Mouse (Mus musculus): Measurements from ENCODE around the gene Tdrd1. TPM values are rescaled to one million over a fixed set of nuclear protein-coding genes. Genes with fewer than 3 reads are reported as not detected.

Gene Tdrd1
- total RNA-seq, 2 experiments from 2014 or later: not detected

- no peak for DNase-seq
- intact Hi-C loops (cut with DNase I): loop anchor here (5.0 kb wide), 1 partner anchor 200 kb away; no protein-coding TSS in a partner anchor
These were observed 3.6 kb upstream of the Tdrd1 start for GRCm38 (mm10) chr19:56822448-56822836.

DNA sequence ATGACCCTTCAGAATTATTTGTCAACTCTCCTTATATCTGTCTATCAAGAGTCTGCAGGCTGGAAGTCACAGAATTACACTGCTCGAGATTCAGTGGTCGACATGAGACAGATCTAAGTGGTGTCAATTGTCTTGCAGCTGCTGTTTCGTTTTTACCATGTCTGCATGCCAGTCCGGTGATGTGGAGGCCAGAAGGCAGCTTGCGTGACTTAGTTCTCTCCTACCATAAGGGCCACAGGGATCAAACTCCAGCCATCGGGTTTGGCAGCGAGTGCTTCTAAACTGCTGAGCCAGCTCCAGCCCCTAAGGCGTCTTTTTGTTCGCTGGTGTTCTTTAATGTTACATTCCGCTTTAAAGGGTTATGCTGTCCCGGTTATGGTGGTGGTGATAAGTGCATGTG lies 2.3 kb downstream of the Tdrd1 start:
- no peak for DNase-seq
- intact Hi-C loops (cut with DNase I): no loop called here

GRCm38 (mm10) chr19:56829267-56829666 lies 3.3 kb downstream of the Tdrd1 start:
- no peak for DNase-seq
- intact Hi-C loops (cut with DNase I): no loop called here

DNA sequence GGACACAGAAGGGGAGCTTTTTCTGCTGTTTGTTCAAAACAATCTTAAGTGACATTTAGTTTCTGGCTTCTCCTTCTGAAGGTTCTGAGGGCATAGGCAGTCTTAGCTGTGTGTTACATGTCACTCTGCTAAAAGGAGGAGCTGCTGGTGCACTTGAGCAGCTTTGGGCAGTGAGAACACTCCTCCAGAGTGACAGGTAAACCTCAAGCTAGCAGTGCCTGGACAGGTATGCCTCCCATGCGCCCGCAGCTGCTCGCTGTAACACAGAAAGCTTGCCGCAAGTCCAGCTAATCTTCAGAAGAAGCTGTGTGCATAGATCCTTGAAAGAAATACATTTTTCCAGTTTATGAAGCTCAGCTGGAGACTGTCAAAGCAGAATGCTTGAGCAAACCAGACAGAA lies 4.2 kb downstream of the Tdrd1 start:
- intact Hi-C loops (cut with DNase I): no loop called here
- no peak for DNase-seq

DNA sequence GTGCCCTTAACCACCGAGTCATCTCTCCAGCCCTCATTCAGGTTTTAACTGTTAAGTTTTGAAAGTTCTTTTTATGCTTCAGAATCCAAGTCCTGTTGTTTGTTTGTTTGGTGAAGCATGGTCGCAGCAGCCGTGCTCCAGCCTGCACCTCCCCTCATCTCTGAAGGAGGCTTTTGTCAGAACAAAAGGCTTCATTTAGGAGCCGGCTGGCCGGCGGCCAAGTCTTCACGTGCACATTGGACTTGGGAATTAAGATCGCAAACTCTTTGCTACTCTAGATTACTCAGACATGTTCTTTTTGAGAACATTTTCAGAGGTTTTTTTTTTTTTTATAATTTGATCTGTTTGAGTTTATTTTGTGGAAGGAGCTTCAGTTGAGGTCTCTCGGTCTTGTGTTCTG lies 9.3 kb downstream of the Tdrd1 start:
- DNase-seq: no peak
- intact Hi-C loops (cut with DNase I): no loop called here

- intact Hi-C loops (cut with DNase I): no loop called here
- DNase-seq: peak in 1 of 2 experiments; percentile 22
These were observed 13.1 kb downstream of the Tdrd1 start for GRCm38 (mm10) chr19:56838942-56839706.

DNA sequence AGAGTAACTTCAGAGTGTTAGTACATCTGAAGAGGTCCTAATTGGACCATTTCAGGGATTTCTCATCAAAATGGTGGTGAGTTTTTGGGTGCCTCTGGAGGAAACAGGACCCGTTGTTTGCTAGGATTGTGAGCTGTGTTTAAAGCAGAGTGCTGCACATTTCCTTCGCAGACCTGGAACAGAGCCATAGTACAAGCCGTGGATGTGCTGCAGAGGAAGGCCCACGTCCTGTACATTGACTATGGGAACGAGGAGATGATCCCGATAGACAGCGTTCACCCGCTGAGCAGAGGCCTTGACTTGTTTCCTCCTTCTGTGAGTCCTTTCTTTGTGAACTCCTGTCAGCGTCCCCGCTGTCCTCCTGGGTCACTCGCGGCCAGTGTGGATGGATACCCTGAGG lies 17.0 kb downstream of the Tdrd1 start:
- intact Hi-C loops (cut with DNase I): no loop called here
- DNase-seq: no peak

DNA sequence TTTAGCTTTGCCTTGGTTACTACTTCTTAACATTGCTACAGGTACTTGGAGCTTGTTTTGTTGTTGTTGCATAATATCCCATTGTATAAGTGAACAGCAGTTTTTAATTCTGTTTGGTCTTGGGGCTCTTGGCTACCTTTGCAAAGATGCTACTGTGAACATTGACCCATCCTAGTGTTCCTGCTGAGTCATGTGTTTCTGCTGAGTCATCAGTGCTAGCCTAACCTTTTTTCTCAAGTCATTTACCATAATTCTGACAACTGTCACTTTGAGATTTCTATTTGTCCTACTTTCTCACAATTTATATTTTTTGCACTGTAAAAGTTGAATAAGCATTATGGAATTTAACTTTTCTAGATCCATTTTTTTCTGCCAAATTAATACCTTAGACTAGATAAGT lies 26.6 kb downstream of the Tdrd1 start:
- intact Hi-C loops (cut with DNase I): no loop called here
- no peak for DNase-seq

DNA sequence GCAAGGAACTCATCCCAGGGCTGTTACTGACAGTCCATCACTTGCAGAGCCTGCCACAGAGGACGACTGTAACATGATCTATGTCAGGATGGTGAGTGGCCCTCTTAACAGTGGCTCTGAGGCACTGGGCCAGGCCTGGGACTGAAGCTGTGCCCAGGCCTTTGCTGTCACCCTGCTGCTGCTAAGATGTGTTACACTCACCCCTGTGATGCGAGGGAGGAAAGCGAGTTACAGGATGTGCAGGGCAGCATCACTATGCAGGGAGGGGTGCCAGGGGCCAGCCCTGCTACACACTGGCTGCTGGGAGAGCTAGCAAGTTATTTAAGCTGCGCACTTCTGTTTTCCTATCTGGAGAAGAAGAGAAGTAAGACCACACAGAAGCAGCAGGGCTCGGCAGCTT lies 30.4 kb downstream of the Tdrd1 start:
- DNase-seq: no peak

GRCm38 (mm10) chr19:56867701-56868100 lies 41.7 kb downstream of the Tdrd1 start:
- no peak for DNase-seq
- intact Hi-C loops (cut with DNase I): no loop called here

More for the DNA sequence above, 30.4 kb downstream of the Tdrd1 start:
- intact Hi-C loops (cut with DNase I): no loop called here

- DNase-seq: no peak
- intact Hi-C loops (cut with DNase I): no loop called here
These were observed 48.0 kb downstream of the Tdrd1 start, which contains the start of gene Vwa2 for GRCm38 (mm10) chr19:56873816-56874600. Gene Vwa2 (plus strand): TSS chr19:56874249.

- DNase-seq: no peak
These were observed 48.7 kb downstream of the Tdrd1 start for GRCm38 (mm10) chr19:56874601-56875315.

DNA sequence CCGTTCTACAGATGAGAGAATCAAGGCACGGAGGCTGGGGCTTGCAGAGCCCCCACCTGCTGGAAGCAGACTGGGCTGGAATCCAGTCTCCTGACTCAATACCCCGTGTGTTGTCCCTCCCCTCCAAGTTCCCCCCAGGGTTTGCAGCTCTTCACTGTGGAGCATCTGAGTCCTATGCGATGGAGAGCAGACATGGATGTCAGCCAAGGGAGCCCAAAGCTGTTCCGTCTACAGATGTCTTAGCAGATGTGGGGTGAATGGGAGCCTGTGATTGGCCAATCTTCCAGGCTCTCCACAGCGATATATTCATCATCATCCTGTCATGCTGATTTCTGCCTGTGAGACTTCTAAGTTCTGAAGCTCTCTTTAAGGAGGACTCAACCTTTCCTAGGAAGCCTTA lies 51.4 kb downstream of the Tdrd1 start:
- intact Hi-C loops (cut with DNase I): no loop called here
- no peak for DNase-seq

More at GRCm38 (mm10) chr19:56874601-56875315, 48.7 kb downstream of the Tdrd1 start:
- intact Hi-C loops (cut with DNase I): no loop called here

GRCm38 (mm10) chr19:56887879-56888278 lies 61.9 kb downstream of the Tdrd1 start:
- intact Hi-C loops (cut with DNase I): no loop called here
- DNase-seq: no peak

GRCm38 (mm10) chr19:56888654-56889053 lies 62.6 kb downstream of the Tdrd1 start:
- DNase-seq: no peak
- intact Hi-C loops (cut with DNase I): no loop called here

DNA sequence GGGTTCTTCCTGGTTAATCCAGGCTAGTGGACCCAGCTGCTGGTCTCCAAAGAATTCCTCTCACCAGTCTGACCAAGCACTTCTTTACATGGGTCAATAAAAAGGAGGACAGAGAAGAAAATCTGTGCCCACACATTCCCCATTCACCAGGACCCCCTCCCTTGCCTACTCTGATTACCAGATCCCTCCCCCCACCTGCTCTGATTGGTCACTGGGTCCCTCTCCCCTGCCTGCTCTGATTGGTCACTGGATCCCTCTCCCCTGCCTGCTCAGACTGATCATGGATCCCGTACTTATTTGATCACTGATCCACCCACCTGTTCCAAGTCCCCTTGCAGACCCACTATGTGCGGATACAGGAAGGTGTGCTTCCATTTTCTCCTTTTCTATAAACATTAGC lies 65.4 kb downstream of the Tdrd1 start:
- intact Hi-C loops (cut with DNase I): no loop called here
- DNase-seq: no peak

- intact Hi-C loops (cut with DNase I): no loop called here
- DNase-seq: no peak
These were observed 66.6 kb downstream of the Tdrd1 start for GRCm38 (mm10) chr19:56892586-56892985.

DNA sequence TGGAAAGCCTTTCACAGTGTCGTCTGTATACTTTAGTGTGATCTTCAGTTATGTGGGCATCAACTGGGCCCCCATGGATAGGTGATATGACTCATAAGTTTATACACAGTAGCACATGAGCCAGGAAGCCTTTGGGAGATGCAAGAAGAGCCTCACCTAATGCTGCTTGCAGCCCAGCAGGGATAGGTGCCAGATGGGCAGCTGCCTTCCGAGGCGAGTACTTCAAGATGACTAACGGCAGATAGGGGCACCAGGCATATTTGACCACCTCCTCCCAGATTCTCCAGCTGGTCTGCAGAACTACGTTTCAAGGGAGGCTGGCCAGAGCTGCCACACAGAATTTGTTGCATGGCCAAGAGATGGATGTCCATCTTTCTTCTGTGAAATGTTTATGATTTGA lies 67.3 kb downstream of the Tdrd1 start:
- intact Hi-C loops (cut with DNase I): no loop called here
- no peak for DNase-seq

GRCm38 (mm10) chr19:56897654-56898053 lies 71.6 kb downstream of the Tdrd1 start:
- no peak for DNase-seq
- intact Hi-C loops (cut with DNase I): no loop called here

DNA sequence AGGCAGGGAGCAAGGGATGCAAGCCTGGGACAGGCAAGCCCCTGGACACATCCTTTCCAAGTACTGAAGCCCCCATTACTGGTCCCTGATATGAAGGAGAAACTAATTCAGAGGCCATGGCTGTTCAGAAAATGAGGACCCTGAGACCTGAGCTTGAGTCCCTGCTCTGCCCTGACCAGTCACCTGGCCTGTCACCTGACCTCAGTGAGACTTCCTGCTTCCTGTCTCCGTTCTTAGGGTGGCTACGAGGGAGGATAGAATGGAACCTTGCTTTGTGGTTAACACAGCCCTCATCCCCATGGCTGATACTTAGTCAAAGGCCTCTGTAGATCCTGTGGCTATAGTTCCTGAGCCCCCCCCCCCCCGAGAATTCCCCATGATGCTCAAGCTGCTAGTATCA lies 78.1 kb downstream of the Tdrd1 start:
- no peak for DNase-seq
- intact Hi-C loops (cut with DNase I): no loop called here

DNA sequence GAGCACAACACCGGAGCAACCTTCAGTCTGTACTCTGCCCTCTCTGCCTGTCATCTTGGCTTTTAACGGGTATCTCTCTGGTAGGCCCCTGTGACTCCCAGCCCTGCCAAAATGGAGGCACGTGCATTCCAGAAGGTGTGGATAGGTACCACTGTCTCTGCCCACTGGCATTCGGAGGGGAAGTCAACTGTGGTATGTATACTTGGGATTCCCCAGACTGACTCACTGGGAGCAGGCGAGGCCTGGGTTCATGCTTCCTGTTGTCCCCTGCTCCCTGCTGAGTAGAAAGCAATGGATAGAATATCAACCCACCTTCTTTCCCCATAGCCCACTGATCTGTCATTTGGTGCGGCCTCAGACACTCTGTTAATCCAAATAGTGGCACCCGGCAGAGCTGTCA lies 79.4 kb downstream of the Tdrd1 start:
- intact Hi-C loops (cut with DNase I): loop anchor here (5.0 kb wide), 3 partner anchors 93 to 483 kb away; no protein-coding TSS in a partner anchor

More for the DNA sequence above, 79.4 kb downstream of the Tdrd1 start:
- no peak for DNase-seq

Data from heart, postnatal 36 days (tissue).